Mouse (Mus musculus): Measurements from ENCODE around the gene Lamb2.
A peak's percentile ranks its signal among the peaks of the same experiment; 100 is the strongest.

Gene Lamb2

GRCm38 (mm10) chr9:108491286-108491580 is 11.7 kb downstream of the Lamb2 start:
- no peak for DNase-seq (ENCODE audit: low read depth, low spot score)

GRCm38 (mm10) chr9:108492043-108492750 is 12.7 kb downstream of the Lamb2 start:
- DNase-seq (ENCODE audit: low read depth, low spot score): no peak

- no peak for DNase-seq (ENCODE audit: low read depth, low spot score)
Measured at GRCm38 (mm10) chr9:108493246-108493645, 13.7 kb downstream of the Lamb2 start.

GRCm38 (mm10) chr9:108494146-108494825 is 14.8 kb downstream of the Lamb2 start:
- DNase-seq (ENCODE audit: low read depth, low spot score): no peak

GRCm38 (mm10) chr9:108494905-108495304 is 15.4 kb downstream of the Lamb2 start:
- no peak for DNase-seq (ENCODE audit: low read depth, low spot score)

- DNase-seq (ENCODE audit: low read depth, low spot score): no peak
Measured at GRCm38 (mm10) chr9:108499231-108499630, 19.7 kb downstream of the Lamb2 start.

- DNase-seq (ENCODE audit: low read depth, low spot score): no peak
Measured at GRCm38 (mm10) chr9:108499943-108500342, 20.4 kb downstream of the Lamb2 start.

GRCm38 (mm10) chr9:108506901-108507300 is 27.4 kb downstream of the Lamb2 start:
- no peak for DNase-seq (ENCODE audit: low read depth, low spot score)

- DNase-seq (ENCODE audit: low read depth, low spot score): peak; percentile 98
Measured at GRCm38 (mm10) chr9:108507619-108508434, 28.3 kb downstream of the Lamb2 start, which contains the start of gene Qars. Gene Qars (plus strand): TSS chr9:108507706.

- no peak for DNase-seq (ENCODE audit: low read depth, low spot score)
Measured at GRCm38 (mm10) chr9:108508776-108509175, 29.2 kb downstream of the Lamb2 start.

- DNase-seq (ENCODE audit: low read depth, low spot score): peak; percentile 99
Measured at GRCm38 (mm10) chr9:108516380-108517251, 37.1 kb downstream of the Lamb2 start, which contains the start of gene Qrich1. Gene Qrich1 (plus strand): TSS chr9:108516806.

- peak; percentile 89 for DNase-seq (ENCODE audit: low read depth, low spot score)
Measured at GRCm38 (mm10) chr9:108517253-108517930, 37.9 kb downstream of the Lamb2 start.

- no peak for DNase-seq (ENCODE audit: low read depth, low spot score)
Measured at GRCm38 (mm10) chr9:108517931-108518332, 38.4 kb downstream of the Lamb2 start.

GRCm38 (mm10) chr9:108521604-108522003 is 42.1 kb downstream of the Lamb2 start:
- no peak for DNase-seq (ENCODE audit: low read depth, low spot score)

- no peak for DNase-seq (ENCODE audit: low read depth, low spot score)
Measured at GRCm38 (mm10) chr9:108523341-108523740, 43.8 kb downstream of the Lamb2 start.

- DNase-seq (ENCODE audit: low read depth, low spot score): no peak
Measured at GRCm38 (mm10) chr9:108525400-108525799, 45.9 kb downstream of the Lamb2 start.

GRCm38 (mm10) chr9:108530954-108531353 is 51.4 kb downstream of the Lamb2 start:
- DNase-seq (ENCODE audit: low read depth, low spot score): no peak

- no peak for DNase-seq (ENCODE audit: low read depth, low spot score)
Measured at GRCm38 (mm10) chr9:108531496-108531895, 52.0 kb downstream of the Lamb2 start.
